Mouse (Mus musculus) mouse embryonic stem cell (cell line): ENCODE measurements around the gene Mid1ip1.

ENCODE experiments used
- in situ Hi-C, 2 experiments: fragments of 300-500 bp; cut with MboI; formaldehyde crosslinking; loops; 1 replicate in 1 of 2; 3 replicates in 1 of 2; pipeline ENCODE4 v1.14.3; 2019 to 2020; ENCODE audit warnings: low sequenced_read_pairs in 2 of 2, low pct_unique_long_range_greater_than_20kb in 1 of 2, mixed read lengths in 1 of 2; ENCODE audit not compliant: unreplicated experiment in 1 of 2

Mid1ip1 gene

DNA sequence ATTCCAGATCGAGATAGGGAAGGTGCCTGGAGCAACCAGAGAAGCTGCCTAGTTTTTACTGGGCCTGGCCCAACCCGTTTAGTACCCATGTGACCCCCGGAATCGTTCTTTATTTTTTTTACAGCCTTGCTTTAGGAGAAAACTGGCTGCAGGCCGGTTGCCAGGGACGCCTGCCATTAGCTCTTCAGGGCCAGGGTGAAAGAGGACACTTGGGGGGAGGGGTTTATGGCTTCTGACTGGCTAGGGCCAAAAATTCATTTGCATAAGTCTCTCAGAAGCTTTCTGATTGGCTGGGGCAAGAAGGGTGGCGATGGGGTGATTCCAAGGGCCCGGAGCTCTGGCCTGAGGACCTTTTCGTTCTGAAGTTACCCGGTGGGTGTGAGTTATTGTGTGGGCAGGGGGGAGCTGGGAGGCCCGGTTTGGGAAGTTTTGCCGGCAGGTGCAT, at the start of gene Mid1ip1:
Gene Mid1ip1, plus strand, starts transcription at position 318 of the 445 bp plus-strand sequence.
- in situ Hi-C loops: no loop called here

DNA sequence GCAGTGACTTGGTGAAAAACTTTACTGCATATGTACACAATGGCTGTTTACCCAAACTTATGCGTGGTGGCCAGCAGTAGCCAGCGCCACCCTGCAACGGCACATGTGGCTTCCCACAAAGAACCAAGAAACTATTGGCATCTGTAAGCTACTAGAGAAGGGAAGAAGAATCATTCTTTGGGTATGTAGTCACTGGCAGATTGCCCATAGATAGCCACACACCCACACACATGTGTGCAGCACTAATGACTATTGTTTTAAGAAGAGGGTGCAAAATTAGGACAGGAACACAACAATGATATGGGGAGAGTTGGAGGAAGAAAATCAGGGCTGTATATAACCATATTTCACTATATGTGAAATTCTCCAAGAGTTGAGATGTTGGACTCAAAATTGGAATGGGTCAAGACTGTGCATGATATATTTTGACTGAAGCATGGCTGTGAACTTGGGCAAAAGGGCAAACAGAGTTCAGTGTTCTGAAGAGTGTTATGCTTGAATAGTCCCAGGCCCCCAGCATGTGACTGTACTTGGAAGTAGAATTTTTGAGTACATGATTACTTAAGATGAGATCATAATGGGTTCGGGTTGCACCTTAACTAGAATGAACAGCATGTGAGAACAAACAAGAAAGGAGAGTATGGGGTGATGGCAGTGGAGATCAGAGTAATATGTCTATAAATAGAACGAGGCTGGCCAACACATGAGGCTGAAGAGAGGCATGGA, 20.2 kb upstream of the Mid1ip1 start:
- in situ Hi-C loops: no loop called here

- in situ Hi-C loops: no loop called here
These were observed 8.1 kb upstream of the Mid1ip1 start for GRCm38 (mm10) chrX:10706728-10707127.

DNA sequence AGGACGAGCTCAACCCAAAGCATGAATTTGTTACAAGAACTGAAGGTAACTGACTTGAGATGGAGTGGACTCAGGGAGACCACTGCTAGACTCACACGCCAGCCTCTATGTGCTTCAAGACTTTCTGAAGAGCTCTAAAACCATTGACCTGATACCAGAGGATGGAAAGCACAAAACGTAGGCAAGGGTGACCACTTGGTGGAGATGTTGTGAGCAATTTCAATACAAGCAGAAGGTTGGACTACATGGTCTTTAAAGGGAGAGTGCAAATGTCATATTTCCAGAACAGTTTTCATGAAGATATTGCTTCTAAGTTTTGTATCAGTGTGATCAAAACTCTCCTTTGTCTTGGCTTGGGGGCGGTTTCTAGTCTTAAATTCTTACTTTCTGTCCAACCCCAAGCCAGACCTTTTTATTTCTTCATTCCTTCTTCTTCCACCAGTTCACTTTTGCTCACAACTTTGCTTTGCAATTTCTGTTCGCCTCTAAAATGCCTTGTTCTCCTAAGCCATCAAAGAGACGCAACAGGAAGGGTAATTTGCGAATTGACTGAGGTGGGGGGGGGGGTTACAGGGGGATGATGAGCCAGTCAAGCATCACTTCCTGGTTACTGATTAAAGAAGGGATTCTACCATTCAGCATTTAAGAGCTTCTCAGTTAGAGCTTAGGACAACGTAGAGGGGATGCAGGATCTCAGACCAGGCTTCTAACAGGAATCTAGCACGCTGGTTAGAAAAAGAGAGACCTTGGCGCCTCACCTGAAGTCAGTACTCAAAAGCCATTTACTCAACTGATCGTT, 775 bp upstream of the Mid1ip1 start:
- in situ Hi-C loops: no loop called here

GRCm38 (mm10) chrX:10716917-10717763, 2.3 kb downstream of the Mid1ip1 start:
- in situ Hi-C loops: no loop called here

DNA sequence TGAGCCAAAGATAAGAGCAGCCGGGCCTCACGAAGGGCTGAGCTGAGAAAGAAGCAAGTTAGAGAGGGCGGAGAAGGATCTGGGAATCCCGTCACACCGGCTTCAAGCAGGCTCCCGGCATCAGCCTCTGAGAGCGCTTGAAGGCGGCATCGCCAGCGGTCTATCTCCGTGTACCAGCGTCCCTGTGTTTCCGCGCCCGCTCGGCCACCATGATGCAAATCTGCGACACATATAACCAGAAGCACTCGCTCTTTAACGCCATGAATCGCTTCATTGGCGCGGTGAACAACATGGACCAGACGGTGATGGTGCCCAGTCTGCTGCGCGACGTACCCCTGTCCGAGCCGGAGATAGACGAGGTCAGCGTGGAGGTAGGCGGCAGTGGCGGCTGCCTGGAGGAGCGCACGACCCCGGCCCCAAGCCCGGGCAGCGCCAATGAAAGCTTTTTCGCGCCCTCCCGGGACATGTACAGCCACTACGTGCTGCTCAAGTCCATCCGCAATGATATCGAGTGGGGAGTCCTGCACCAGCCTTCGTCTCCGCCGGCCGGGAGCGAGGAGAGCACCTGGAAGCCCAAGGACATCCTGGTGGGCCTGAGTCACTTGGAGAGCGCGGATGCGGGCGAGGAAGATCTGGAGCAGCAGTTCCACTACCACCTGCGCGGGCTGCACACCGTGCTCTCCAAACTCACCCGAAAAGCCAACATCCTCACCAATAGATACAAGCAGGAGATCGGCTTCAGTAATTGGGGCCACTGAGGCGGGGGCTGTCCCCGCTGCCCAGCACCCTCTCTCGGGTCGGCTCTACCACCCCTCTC, 3.4 kb downstream of the Mid1ip1 start:
- in situ Hi-C loops: no loop called here

GRCm38 (mm10) chrX:10718838-10719539, 4.2 kb downstream of the Mid1ip1 start:
- in situ Hi-C loops: no loop called here

GRCm38 (mm10) chrX:10720391-10720790, 5.6 kb downstream of the Mid1ip1 start:
- in situ Hi-C loops: no loop called here

DNA sequence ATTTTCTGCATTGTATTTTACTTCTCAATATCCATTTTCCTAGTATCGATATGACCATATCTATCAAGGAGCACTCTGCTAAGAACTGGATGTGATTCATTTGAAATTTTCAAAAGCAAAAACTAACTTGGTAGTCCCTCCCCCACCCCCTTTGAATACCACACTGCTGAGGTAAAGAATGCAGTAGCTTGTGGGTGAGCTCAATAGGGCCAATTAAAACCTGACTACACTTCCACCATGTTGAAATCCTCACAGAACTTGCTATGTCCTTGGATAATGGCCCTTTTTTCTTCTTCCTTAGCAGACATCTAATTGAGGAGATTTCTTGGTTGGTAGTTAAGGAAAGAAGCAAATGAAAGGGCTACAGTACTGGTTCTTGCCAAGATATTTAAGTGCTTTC, 9.8 kb downstream of the Mid1ip1 start:
- in situ Hi-C loops: no loop called here

DNA sequence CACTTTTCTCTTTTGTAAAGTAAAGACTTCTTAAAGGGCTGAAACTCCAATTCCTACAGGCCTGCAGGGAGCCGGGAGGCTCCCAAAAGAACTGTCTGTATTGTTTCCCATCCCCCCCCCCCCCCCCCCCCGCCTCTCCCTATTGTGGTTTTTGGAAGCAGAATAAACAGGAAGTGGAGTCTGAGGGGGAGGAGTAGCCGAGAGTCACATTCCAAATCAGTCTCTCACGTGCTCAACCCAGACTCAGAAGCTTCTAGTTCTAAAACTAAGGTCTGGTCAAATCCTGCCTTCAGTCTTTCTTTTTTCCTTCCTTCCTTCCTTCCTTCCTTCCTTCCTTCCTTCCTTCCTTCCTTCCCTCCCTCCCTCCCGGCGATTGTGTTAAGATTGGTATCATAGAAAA, 14.7 kb downstream of the Mid1ip1 start:
- in situ Hi-C loops: no loop called here

GRCm38 (mm10) chrX:10734453-10734852, 19.6 kb downstream of the Mid1ip1 start:
- in situ Hi-C loops: no loop called here

DNA sequence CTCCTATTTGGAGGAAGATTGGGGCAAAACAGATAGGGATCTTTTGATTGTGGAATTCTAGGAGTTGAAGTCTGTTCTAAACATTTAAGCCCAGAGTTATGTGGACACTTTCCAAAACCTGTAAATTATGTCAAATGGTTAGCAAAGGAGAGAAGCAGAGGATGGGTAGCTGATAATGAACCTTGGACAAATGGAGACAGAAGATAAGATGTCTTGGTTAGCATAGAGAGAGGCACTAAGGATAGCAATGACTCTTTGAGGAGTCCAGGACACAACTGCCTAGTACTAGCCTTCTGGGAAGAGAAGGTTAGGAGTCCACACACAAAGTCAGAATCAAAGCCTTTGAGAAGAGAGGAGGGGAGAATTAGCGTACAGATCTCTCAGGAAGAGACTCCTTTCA, 20.1 kb downstream of the Mid1ip1 start:
- in situ Hi-C loops: no loop called here

- in situ Hi-C loops: no loop called here
These were observed 44.1 kb downstream of the Mid1ip1 start for GRCm38 (mm10) chrX:10758866-10759265.

GRCm38 (mm10) chrX:10763476-10764016, 48.7 kb downstream of the Mid1ip1 start:
- in situ Hi-C loops: no loop called here
